Mouse (Mus musculus): Measurements from ENCODE around the gene Snorc. TPM values are rescaled to one million over a fixed set of nuclear protein-coding genes. Genes with fewer than 3 reads are reported as not detected.
A peak's percentile ranks its signal among the peaks of the same experiment; 100 is the strongest.

Snorc gene
- total RNA-seq, 1 experiment = not detected

DNA sequence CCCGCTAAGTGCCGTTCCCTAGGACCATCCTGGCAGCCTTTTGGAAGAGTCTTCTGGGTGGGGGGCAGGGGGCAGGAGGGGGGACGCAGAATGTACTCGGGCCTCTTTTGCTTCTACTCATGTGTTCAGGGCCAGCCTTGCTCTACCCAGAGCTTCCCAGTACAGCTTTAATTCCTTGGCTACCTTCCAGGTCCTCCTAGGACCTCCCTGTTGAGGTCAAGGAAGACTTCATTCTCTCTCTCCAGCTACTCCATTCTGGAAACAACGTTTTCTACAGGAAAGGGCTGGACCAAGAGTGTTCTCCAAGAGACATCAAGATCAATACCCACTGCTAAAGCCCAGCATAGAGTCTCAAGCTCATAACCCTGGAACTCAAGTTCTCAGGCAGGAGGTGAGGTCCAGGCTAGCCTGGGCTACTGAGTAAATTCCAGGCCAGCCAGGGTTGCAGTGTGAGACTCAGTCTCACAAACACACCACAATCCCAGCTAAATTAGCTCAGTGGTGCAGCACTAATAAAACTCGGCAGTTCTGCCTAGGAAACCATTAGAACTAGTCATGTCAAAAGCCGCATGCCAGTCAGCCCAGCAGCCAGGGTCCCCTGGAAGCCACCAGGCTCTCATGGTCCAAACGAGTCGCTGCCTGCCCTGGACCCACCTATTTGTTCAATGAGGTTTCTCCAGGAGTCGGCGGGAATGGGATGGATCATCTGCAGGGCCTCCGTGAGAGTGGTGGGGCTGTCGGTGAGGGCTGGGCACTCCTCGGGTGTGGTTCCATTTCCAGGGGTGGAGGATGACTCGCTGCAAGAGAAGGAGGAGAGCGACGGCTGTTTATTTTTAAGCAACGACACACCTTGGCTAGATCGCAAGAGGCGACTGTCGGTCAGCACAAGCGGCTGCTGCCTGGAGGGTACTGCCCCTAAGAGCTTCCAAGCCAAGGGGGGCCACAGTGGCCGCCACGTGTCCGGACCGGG lies 38.8 kb downstream of the Snorc start:
- in situ Hi-C loops (cut with MboI; ENCODE audit: low sequenced_read_pairs in 2 of 2, unreplicated experiment in 2 of 2) = no loop called here
- TF ChIP-seq HCFC1 (IDR thresholded peaks at IDR 0.05; ENCODE audit: borderline replicate concordance, insufficient read depth, low read length) (no peak), MAFK (IDR thresholded peaks at IDR 0.05; ENCODE audit: insufficient read depth, low read depth, low read length) (no peak), ZNF384 (IDR thresholded peaks at IDR 0.05; ENCODE audit: low read depth, low read length) (no peak), ZC3H11A (IDR thresholded peaks at IDR 0.05; ENCODE audit: borderline replicate concordance, low read depth, low read length) (no peak), CHD2 (IDR thresholded peaks at IDR 0.05; ENCODE audit: low read depth, low read length) (no peak)
- Histone ChIP-seq H3K27ac (ENCODE audit: insufficient read depth, low read depth, low read length, poor library complexity, severe bottlenecking) (no peak overlapping the region), H3K9ac (ENCODE audit: insufficient read depth, low read depth, low read length, poor library complexity, severe bottlenecking) (peak overlapping the region; percentile 54; the same call in 1 of the 2 replicates), H3K36me3 (ENCODE audit: control insufficient read depth, insufficient read depth, low read length, poor library complexity, severe bottlenecking) (no peaks in the 10 kb centered on the region), H3K9me3 (ENCODE audit: control insufficient read depth, insufficient read depth, low read depth, low read length) (no peaks in the 10 kb centered on the region), H3K4me3 (ENCODE audit: insufficient read depth in 1 of 2, low read depth in 1 of 2, low read length in 2 of 2, poor library complexity in 1 of 2, severe bottlenecking in 1 of 2) (peak overlapping the region; percentile 64 to 76), H3K4me1 (ENCODE audit: control insufficient read depth in 2 of 2, insufficient read depth in 2 of 2, low read length in 2 of 2, poor library complexity in 1 of 2) (peaks cover 0 to 4% of the 10 kb centered on the region in 2 experiments; a peak in 1 of 4 replicates)
- no peak for DNase-seq (ENCODE audit: low read depth, low spot score)

DNA sequence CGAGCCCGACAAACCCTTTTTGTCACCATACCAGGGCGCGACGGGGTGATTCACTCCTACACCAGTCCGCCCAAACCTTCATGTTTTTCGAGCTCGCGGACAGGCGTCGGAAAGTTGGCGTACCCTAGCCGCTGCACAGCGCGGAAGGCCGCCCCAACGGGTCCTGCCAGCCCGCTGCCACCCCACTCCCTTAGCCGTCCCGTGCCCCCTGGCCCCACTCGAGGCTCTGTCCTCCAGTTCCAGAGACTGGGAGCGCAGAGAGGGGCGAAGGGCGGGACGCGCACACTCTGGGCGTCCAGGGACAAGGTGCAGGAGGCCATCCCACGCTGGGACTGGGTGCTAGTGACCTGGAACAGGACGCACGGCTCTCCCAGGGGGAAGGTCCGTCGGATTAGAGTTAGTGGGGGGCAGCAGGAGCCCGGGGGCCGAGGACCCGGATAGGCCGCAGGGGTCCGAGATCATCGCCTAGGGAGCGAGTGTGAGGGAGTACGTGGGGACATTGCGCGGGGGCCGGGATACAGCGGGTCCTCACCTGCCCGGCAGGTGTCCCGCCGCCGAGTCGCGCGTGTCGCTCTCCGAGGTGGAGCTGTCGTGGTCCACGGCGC lies 39.6 kb downstream of the Snorc start, which contains the start of gene Neu2:
Gene Neu2 (plus strand): TSS at position 329 of the 605 bp plus-strand sequence.
- peaks cover 0 to 2% of the 10 kb centered on the region in 2 experiments; a peak in 1 of 4 replicates for H3K4me1 ChIP-seq (ENCODE audit: control insufficient read depth in 2 of 2, insufficient read depth in 2 of 2, low read length in 2 of 2, poor library complexity in 1 of 2)
- peak within 1 kb of the TSS; percentile 64 to 76 for H3K4me3 ChIP-seq (ENCODE audit: insufficient read depth in 1 of 2, low read depth in 1 of 2, low read length in 2 of 2, poor library complexity in 1 of 2, severe bottlenecking in 1 of 2)
- in situ Hi-C loops (cut with MboI; ENCODE audit: low sequenced_read_pairs in 2 of 2, unreplicated experiment in 2 of 2) = no loop called here
- peak within 1 kb of the TSS; percentile 54 for H3K9ac ChIP-seq (ENCODE audit: insufficient read depth, low read depth, low read length, poor library complexity, severe bottlenecking)
- H3K27ac ChIP-seq (ENCODE audit: insufficient read depth, low read depth, low read length, poor library complexity, severe bottlenecking) = no peak within 1 kb of the TSS
- H3K9me3 ChIP-seq (ENCODE audit: control insufficient read depth, insufficient read depth, low read depth, low read length) = no peaks in the 10 kb centered on the region
- H3K36me3 ChIP-seq (ENCODE audit: control insufficient read depth, insufficient read depth, low read length, poor library complexity, severe bottlenecking) = no peaks in the 10 kb centered on the region
- TF ChIP-seq CHD2 (IDR thresholded peaks at IDR 0.05; ENCODE audit: low read depth, low read length) (no peak), MAFK (IDR thresholded peaks at IDR 0.05; ENCODE audit: insufficient read depth, low read depth, low read length) (no peak)
- DNase-seq (ENCODE audit: low read depth, low spot score) = no peak

DNA sequence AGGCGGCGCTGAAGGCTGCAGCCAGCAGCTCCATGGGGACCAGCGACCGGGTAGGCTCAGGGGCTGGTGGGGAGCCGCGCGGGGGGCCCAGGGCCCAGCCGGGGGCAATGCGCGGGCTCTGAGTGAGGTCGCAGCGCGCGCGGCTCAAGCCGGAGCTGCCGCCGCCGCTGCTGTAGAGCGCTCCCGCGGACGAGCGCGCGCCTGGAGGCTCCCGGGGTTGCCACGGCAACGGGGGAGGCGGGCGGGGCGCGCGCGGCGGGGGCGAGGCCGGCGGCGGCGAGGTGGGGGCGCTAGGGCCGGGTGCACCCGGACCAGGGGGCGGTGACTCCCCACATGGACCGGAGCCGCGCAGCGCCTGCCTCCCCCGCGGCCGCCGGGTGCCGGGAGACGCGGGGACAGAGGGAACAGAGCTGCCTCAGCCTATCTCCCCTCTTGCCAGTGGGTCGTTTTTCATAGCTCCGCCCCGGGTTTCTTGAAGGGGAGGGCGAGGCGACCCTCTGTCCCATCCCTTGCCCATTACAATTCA lies 40.2 kb downstream of the Snorc start:
- Histone ChIP-seq H3K4me3 (ENCODE audit: insufficient read depth in 1 of 2, low read depth in 1 of 2, low read length in 2 of 2, poor library complexity in 1 of 2, severe bottlenecking in 1 of 2) (peak overlapping the region; percentile 64 to 76), H3K9ac (ENCODE audit: insufficient read depth, low read depth, low read length, poor library complexity, severe bottlenecking) (peak overlapping the region; percentile 54; the same call in 1 of the 2 replicates), H3K36me3 (ENCODE audit: control insufficient read depth, insufficient read depth, low read length, poor library complexity, severe bottlenecking) (no peaks in the 10 kb centered on the region), H3K4me1 (ENCODE audit: control insufficient read depth in 2 of 2, insufficient read depth in 2 of 2, low read length in 2 of 2, poor library complexity in 1 of 2) (no peaks in the 10 kb centered on the region), H3K27ac (ENCODE audit: insufficient read depth, low read depth, low read length, poor library complexity, severe bottlenecking) (no peak overlapping the region), H3K9me3 (ENCODE audit: control insufficient read depth, insufficient read depth, low read depth, low read length) (no peaks in the 10 kb centered on the region)
- in situ Hi-C loops (cut with MboI; ENCODE audit: low sequenced_read_pairs in 2 of 2, unreplicated experiment in 2 of 2) = no loop called here
- peak; percentile 9 for DNase-seq (ENCODE audit: low read depth, low spot score)
- no peak for TF ChIP-seq CHD2 (IDR thresholded peaks at IDR 0.05; ENCODE audit: low read depth, low read length)
- no peak for TF ChIP-seq HCFC1 (IDR thresholded peaks at IDR 0.05; ENCODE audit: borderline replicate concordance, insufficient read depth, low read length)
- no peak for TF ChIP-seq ZNF384 (IDR thresholded peaks at IDR 0.05; ENCODE audit: low read depth, low read length)
- no peak for TF ChIP-seq MAFK (IDR thresholded peaks at IDR 0.05; ENCODE audit: insufficient read depth, low read depth, low read length)
- TF ChIP-seq ZC3H11A (IDR thresholded peaks at IDR 0.05; ENCODE audit: borderline replicate concordance, low read depth, low read length) = no peak

DNA sequence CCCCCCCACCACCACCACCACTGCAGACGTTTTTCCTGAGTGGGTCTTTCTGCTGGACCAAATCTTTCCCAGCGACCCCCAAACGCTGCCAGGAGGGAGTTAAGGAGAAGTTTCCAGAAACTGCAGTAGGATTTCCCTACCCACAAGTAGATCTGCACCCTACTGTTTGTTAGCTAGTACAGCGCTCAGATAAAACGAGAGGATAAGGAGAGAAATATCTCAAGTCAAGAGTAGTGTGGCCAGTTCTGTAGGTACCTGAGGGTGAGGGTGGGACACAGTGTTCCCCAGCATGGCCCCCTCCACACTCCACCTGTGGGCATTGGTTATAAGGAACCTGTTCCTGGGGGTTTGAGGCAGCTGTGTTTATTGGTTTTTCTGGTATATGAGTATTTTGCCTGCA lies 40.8 kb downstream of the Snorc start:
- Histone ChIP-seq H3K9me3 (ENCODE audit: control insufficient read depth, insufficient read depth, low read depth, low read length) (no peaks in the 10 kb centered on the region), H3K4me3 (ENCODE audit: insufficient read depth in 1 of 2, low read depth in 1 of 2, low read length in 2 of 2, poor library complexity in 1 of 2, severe bottlenecking in 1 of 2) (peak overlapping the region; percentile 61 to 76; a peak in 2 of 4 replicates), H3K27ac (ENCODE audit: insufficient read depth, low read depth, low read length, poor library complexity, severe bottlenecking) (no peak overlapping the region), H3K4me1 (ENCODE audit: control insufficient read depth in 2 of 2, insufficient read depth in 2 of 2, low read length in 2 of 2, poor library complexity in 1 of 2) (no peaks in the 10 kb centered on the region), H3K9ac (ENCODE audit: insufficient read depth, low read depth, low read length, poor library complexity, severe bottlenecking) (no peak overlapping the region), H3K36me3 (ENCODE audit: control insufficient read depth, insufficient read depth, low read length, poor library complexity, severe bottlenecking) (no peaks in the 10 kb centered on the region)
- DNase-seq (ENCODE audit: low read depth, low spot score) = no peak
- TF ChIP-seq CHD2 (IDR thresholded peaks at IDR 0.05; ENCODE audit: low read depth, low read length) (no peak), ZC3H11A (IDR thresholded peaks at IDR 0.05; ENCODE audit: borderline replicate concordance, low read depth, low read length) (no peak), MAFK (IDR thresholded peaks at IDR 0.05; ENCODE audit: insufficient read depth, low read depth, low read length) (no peak), HCFC1 (IDR thresholded peaks at IDR 0.05; ENCODE audit: borderline replicate concordance, insufficient read depth, low read length) (no peak), ZNF384 (IDR thresholded peaks at IDR 0.05; ENCODE audit: low read depth, low read length) (no peak)
- in situ Hi-C loops (cut with MboI; ENCODE audit: low sequenced_read_pairs in 2 of 2, unreplicated experiment in 2 of 2) = no loop called here

All from ES-E14 (cell line).